Mouse (Mus musculus): ENCODE data around the gene Ccn2. TPM values are rescaled to one million over a fixed set of nuclear protein-coding genes. Genes with fewer than 3 reads are reported as not detected.

The Ccn2 gene
- 64.9 and 65.2 TPM in 2 replicates for polyA plus RNA-seq (2011; ENCODE audit: insufficient read depth, insufficient read length, low read depth, missing spikeins)

DNA sequence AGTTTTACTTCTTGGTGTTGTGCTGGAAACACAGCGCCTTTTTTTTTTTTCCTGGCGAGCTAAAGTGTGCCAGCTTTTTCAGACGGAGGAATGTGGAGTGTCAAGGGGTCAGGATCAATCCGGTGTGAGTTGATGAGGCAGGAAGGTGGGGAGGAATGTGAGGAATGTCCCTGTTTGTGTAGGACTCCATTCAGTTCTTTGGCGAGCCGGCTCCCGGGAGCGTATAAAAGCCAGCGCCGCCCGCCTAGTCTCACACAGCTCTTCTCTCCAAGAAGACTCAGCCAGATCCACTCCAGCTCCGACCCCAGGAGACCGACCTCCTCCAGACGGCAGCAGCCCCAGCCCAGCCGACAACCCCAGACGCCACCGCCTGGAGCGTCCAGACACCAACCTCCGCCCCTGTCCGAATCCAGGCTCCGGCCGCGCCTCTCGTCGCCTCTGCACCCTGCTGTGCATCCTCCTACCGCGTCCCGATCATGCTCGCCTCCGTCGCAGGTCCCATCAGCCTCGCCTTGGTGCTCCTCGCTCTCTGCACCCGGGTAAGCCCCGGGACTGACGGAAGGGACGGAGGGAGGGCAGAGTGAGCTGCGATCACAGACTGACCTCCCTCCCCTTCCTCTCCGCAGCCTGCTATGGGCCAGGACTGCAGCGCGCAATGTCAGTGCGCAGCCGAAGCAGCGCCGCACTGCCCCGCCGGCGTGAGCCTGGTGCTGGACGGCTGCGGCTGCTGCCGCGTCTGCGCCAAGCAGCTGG, at the start of gene Ccn2:
Gene Ccn2, plus strand, starts transcription at position 193 of the 753 bp plus-strand sequence.
- Histone ChIP-seq H3K9ac (ENCODE audit: low read depth, poor library complexity, severe bottlenecking) (peak within 1 kb of the TSS; percentile 59), H3K4me3 (ENCODE audit: low read depth, low read length) (peak within 1 kb of the TSS; percentile 90), H3K9me3 (replicated peaks; ENCODE audit: control insufficient read depth, insufficient read depth, low read length, poor library complexity, severe bottlenecking) (no peaks in the 10 kb centered on the region), H3K27me3 (ENCODE audit: control insufficient read depth, insufficient read depth, low read length, poor library complexity, severe bottlenecking) (no peaks in the 10 kb centered on the region), H3K4me1 (ENCODE audit: control insufficient read depth, insufficient read depth, low read length) (peaks cover 3% of the 10 kb centered on the region), H3K36me3 (ENCODE audit: control insufficient read depth, insufficient read depth, low read length, poor library complexity, severe bottlenecking) (peaks cover 10% of the 10 kb centered on the region), H3K27ac (ENCODE audit: insufficient read depth, low read length) (peak within 1 kb of the TSS; percentile 79)
- TF ChIP-seq POLR2A (IDR thresholded peaks at IDR 0.05; ENCODE audit: insufficient read depth, low read length) (peak; percentile 32), EP300 (IDR thresholded peaks at IDR 0.05; ENCODE audit: insufficient read depth, low read depth, low read length) (peak; percentile 91), CTCF (IDR thresholded peaks at IDR 0.05; ENCODE audit: low read depth, low read length) (no peak)

DNA sequence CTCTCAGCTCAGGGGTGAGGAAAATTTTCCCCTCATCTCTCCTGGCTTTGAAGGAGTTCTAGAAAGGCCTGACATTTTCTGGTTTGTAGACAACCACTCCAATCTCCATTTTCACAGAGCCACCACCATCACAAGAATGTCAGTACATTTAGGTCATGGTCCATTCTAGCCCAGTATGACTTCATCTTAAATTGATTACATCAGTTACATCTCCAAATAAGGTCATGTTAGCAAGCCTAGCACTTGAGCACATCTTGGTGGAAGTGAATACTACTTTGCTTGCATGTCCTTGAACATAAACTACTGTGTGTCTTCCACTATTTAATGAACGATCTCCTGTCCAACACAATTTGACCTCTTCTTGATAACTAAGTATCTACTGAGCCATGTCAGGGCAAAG, 42.4 kb upstream of the Ccn2 start:
- Histone ChIP-seq H3K27me3 (ENCODE audit: control insufficient read depth, insufficient read depth, low read length, poor library complexity, severe bottlenecking) (no peaks in the 10 kb centered on the region), H3K9ac (ENCODE audit: low read depth, poor library complexity, severe bottlenecking) (no peak overlapping the region), H3K9me3 (replicated peaks; ENCODE audit: control insufficient read depth, insufficient read depth, low read length, poor library complexity, severe bottlenecking) (no peaks in the 10 kb centered on the region), H3K4me1 (ENCODE audit: control insufficient read depth, insufficient read depth, low read length) (peaks cover 5% of the 10 kb centered on the region), H3K27ac (ENCODE audit: insufficient read depth, low read length) (no peak overlapping the region), H3K4me3 (ENCODE audit: low read depth, low read length) (no peak overlapping the region), H3K36me3 (ENCODE audit: control insufficient read depth, insufficient read depth, low read length, poor library complexity, severe bottlenecking) (no peaks in the 10 kb centered on the region)
- TF ChIP-seq POLR2A (IDR thresholded peaks at IDR 0.05; ENCODE audit: insufficient read depth, low read length) (no peak), EP300 (IDR thresholded peaks at IDR 0.05; ENCODE audit: insufficient read depth, low read depth, low read length) (no peak), CTCF (IDR thresholded peaks at IDR 0.05; ENCODE audit: low read depth, low read length) (no peak)

DNA sequence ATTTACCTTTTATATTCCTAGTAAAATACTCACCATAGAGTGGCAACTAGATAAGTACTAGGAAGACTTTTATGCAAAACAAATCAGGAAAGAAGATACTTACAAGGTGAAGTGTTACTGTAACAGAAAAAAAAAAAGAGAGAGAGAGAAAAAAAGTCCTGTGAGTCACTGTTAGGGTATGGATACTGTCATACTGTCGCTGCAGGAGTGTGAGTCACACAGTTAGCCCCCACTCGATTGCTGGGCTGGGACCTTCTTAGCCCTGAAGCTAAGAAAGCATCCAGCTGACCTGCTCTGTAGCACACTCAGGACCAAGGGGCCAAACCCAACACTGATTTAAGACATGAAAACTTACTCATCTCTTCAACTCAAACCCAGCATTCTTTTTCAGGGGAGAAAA, 41.2 kb upstream of the Ccn2 start:
- Histone ChIP-seq H3K27me3 (ENCODE audit: control insufficient read depth, insufficient read depth, low read length, poor library complexity, severe bottlenecking) (no peaks in the 10 kb centered on the region), H3K9me3 (replicated peaks; ENCODE audit: control insufficient read depth, insufficient read depth, low read length, poor library complexity, severe bottlenecking) (no peaks in the 10 kb centered on the region), H3K4me1 (ENCODE audit: control insufficient read depth, insufficient read depth, low read length) (peaks cover 5% of the 10 kb centered on the region), H3K4me3 (ENCODE audit: low read depth, low read length) (no peak overlapping the region), H3K9ac (ENCODE audit: low read depth, poor library complexity, severe bottlenecking) (no peak overlapping the region), H3K27ac (ENCODE audit: insufficient read depth, low read length) (no peak overlapping the region), H3K36me3 (ENCODE audit: control insufficient read depth, insufficient read depth, low read length, poor library complexity, severe bottlenecking) (no peaks in the 10 kb centered on the region)
- no peak for TF ChIP-seq EP300 (IDR thresholded peaks at IDR 0.05; ENCODE audit: insufficient read depth, low read depth, low read length)
- no peak for TF ChIP-seq POLR2A (IDR thresholded peaks at IDR 0.05; ENCODE audit: insufficient read depth, low read length)
- no peak for TF ChIP-seq CTCF (IDR thresholded peaks at IDR 0.05; ENCODE audit: low read depth, low read length)

DNA sequence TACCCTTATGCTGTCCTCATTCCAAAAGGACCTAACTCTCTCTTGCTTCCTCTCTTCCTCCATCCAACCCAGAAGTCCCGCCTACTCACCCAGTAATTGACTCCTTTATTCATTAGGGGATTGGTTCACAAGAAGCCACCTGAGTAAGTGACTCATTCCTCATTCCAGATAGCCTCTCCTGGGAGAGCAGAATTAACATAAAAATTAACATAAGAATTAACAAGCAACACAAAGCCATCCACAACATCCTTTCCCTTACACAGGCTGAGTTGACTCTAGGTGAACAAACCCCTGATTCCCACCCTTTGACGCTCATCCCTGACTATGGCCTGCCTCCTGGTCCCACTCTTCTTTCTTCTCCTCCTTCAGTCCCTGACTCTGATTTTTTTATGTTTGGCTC, 36.9 kb upstream of the Ccn2 start:
- peaks cover 5% of the 10 kb centered on the region for H3K4me1 ChIP-seq (ENCODE audit: control insufficient read depth, insufficient read depth, low read length)
- TF ChIP-seq POLR2A (IDR thresholded peaks at IDR 0.05; ENCODE audit: insufficient read depth, low read length) = no peak
- no peak for TF ChIP-seq CTCF (IDR thresholded peaks at IDR 0.05; ENCODE audit: low read depth, low read length)
- no peak for TF ChIP-seq EP300 (IDR thresholded peaks at IDR 0.05; ENCODE audit: insufficient read depth, low read depth, low read length)

DNA sequence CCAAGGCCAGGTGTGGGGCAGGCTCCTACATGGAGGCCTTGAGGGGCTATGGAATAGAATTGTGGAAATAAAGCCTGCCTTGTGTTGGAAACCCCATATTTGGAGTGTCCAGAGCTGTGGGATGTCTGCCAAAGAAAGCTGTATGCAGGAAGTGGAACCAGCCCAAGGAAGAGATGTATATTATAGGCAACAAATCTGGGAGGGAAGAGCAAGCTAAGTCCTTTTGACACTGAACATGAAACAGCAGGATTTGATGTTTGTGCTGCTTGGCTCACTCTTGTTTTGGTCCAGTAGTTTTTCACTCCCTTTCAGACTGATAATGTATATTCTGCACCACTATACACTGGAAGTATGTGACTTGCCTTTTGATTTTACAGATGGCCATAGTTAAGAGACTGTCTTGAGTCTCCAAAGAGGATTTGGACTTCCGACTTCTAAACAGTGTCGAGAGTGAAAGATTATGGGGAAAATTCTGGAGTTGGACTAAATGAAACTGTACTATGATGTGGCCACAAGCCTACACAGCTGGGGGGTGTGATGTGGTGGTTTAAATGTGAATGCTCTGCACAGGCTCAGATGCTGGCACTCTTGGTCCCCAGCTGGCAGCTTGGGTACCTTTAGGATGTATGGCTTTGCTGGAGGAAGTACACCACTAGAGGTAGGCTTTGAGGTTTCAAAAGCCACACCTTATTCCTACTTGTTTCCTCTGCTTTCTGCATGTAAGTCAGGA, 25.4 kb upstream of the Ccn2 start:
- no peaks in the 10 kb centered on the region for H3K9me3 ChIP-seq (replicated peaks; ENCODE audit: control insufficient read depth, insufficient read depth, low read length, poor library complexity, severe bottlenecking)
- no peaks in the 10 kb centered on the region for H3K27me3 ChIP-seq (ENCODE audit: control insufficient read depth, insufficient read depth, low read length, poor library complexity, severe bottlenecking)
- H3K4me1 ChIP-seq (ENCODE audit: control insufficient read depth, insufficient read depth, low read length) = no peaks in the 10 kb centered on the region
- H3K9ac ChIP-seq (ENCODE audit: low read depth, poor library complexity, severe bottlenecking) = no peak overlapping the region
- H3K36me3 ChIP-seq (ENCODE audit: control insufficient read depth, insufficient read depth, low read length, poor library complexity, severe bottlenecking) = no peaks in the 10 kb centered on the region
- TF ChIP-seq POLR2A (IDR thresholded peaks at IDR 0.05; ENCODE audit: insufficient read depth, low read length) (no peak), EP300 (IDR thresholded peaks at IDR 0.05; ENCODE audit: insufficient read depth, low read depth, low read length) (no peak), CTCF (IDR thresholded peaks at IDR 0.05; ENCODE audit: low read depth, low read length) (no peak)
- H3K27ac ChIP-seq (ENCODE audit: insufficient read depth, low read length) = no peak overlapping the region
- H3K4me3 ChIP-seq (ENCODE audit: low read depth, low read length) = no peak overlapping the region

More for the DNA sequence above, 36.9 kb upstream of the Ccn2 start:
- Histone ChIP-seq H3K9ac (ENCODE audit: low read depth, poor library complexity, severe bottlenecking) (no peak overlapping the region), H3K27me3 (ENCODE audit: control insufficient read depth, insufficient read depth, low read length, poor library complexity, severe bottlenecking) (no peaks in the 10 kb centered on the region), H3K27ac (ENCODE audit: insufficient read depth, low read length) (no peak overlapping the region; the same call in 1 of the 2 replicates), H3K9me3 (replicated peaks; ENCODE audit: control insufficient read depth, insufficient read depth, low read length, poor library complexity, severe bottlenecking) (no peaks in the 10 kb centered on the region), H3K4me3 (ENCODE audit: low read depth, low read length) (no peak overlapping the region), H3K36me3 (ENCODE audit: control insufficient read depth, insufficient read depth, low read length, poor library complexity, severe bottlenecking) (no peaks in the 10 kb centered on the region)
